Mouse (Mus musculus) testis, adult 10 weeks (tissue): ENCODE measurements around the gene Eps15l1. TPM values are rescaled to one million over a fixed set of nuclear protein-coding genes. Genes with fewer than 3 reads are reported as not detected.

ENCODE experiments used
- polyA plus RNA-seq: library from polyadenylated mRNA; stranded (reverse); fragments of 350-450 nt; fragmentation: Illumina TruSeq; extraction: RNeasy Lipid Tissue Mini Kit (QIAGEN cat#74804); gene quantifications from one replicate; pipeline ENCODE4 v1.2.3, GENCODE M21; 2014; ENCODE audit warnings: low read depth, low replicate concordance

Gene Eps15l1
- 11.7 TPM for polyA plus RNA-seq

DNA sequence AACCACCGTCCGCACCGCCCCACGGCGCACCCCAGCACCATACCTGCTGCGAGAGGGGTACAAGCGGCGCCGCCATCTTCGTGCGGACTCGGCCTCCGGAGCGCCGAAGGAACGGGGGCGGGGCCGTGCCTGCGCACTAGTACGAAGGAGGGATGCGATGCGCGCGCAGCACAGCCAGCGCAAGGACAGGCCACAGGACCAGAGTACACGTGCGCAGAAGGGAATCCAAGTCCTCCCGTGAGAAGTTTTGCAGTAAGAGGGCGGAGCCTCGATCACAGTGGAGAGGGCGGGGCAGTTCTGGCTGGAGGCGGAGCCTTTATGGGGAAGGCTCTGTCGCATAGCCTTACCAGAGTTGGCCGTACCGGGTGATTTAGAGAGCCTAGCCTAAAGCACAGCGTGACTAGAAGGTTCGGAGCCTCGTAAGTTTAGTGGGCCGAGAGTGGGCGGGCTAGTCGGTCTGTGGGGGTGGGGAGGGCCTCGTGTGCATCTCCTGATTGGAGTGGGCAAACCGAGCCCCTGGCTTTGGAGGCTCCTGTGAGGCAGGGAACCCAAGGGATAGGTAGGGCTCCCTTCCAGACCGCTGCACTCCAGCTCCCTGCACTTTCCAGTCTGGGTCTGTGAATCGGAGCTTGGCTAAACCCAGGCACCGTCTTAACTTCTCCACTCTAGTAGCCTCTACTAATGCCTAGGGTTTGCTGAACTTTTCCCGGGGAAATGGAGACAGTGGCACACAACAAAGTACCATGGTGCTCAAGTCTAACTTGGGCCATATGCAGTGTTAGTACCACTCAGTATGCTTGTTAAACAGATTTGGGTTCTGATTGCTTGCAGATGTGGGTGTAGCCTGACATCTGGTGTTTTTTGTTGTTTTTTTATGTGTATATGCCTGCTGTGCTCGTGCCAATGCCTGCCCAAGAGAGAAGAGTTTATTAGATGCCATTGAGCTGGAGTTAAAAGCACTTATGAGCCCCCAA, at the start of gene Eps15l1:
Eps15l1 (minus strand) TSS at position 99 of the 974 bp plus-strand sequence.

DNA sequence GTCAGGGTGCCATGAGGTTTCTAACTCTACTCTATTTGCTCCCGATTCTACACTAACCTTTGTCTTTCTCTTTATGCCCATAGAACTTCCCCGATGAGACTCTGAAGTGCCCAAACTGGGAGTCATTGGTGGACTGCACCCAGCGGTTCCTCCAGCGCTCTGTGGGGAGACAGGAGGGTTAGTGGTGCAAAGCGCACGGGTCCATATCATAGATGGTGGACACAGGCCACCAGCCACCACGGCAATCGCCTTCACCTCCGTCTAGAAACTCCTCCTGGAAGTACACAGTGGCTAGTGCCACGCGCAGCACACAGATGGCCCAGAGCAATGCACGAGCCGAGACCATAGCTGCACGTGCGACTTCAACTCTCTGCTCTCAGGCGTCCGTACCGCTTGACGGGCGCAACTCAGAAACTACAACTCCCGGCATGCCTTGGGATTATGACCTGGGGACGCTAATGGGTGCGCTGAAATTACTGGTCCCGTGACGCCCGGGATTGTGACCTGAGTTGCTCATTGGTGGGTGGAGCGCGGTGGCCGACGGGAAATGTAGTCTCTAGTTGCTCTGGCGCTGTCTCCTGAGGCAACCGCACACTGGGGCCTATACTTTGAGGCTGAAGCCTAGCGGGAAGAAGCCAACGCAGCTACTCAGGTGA, 22.2 kb upstream of the Eps15l1 start, which contains the start of the genes Calr3 and 1700030K09Rik:
Calr3 (minus strand) TSS at position 533 of the 656 bp plus-strand sequence.
1700030K09Rik (plus strand) TSS at position 543 of the 656 bp plus-strand sequence.

DNA sequence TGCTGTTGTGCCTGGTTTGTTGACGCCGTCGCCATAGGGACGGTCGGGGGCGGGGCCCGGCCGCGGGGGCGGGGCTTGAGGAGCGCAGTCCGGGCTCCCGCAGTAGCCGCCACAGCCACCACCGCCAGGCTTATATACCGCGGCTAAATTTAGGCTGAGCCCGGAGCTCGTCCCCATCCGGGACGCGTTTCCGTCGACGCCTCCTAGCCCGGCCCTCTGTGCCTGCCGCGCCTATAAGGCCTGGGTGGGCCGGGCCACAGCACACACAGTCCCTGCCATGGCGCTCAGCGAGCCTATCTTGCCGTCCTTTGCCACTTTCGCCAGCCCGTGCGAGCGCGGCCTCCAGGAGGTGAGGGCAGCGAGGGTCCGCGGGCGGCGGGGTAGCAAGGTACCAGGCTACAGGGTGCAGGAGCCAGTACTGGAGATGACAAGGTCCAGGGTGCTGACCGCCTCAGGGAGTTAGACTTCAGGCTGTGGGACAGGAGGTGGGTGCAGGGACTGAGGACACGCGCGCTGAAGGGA, 102.4 kb downstream of the Eps15l1 start, which contains the start of gene Klf2:
Klf2 (plus strand) TSS at position 233 of the 522 bp plus-strand sequence.

GRCm38 (mm10) chr8:72305210-72305905, 115.9 kb downstream of the Eps15l1 start, which contains the start of gene Gm10282:
Gene Gm10282, minus strand, starts transcription at chr8:72305260.

Other genes starting within 250 kb of the Eps15l1 start
- gene Hsh2d, start 231.8 kb downstream of the Eps15l1 start, polyA plus RNA-seq, result 0.29 TPM
- gene Cib3, start 208.6 kb downstream of the Eps15l1 start, polyA plus RNA-seq, result 0.31 TPM
- not detected for gene Gm11034, start 207.8 kb downstream of the Eps15l1 start, polyA plus RNA-seq
- gene Fam32a, start 201.7 kb downstream of the Eps15l1 start, polyA plus RNA-seq, result 10.3 TPM
- gene Ap1m1, start 181.4 kb downstream of the Eps15l1 start, polyA plus RNA-seq, result 90.0 TPM
- 0.81 TPM for gene Gm10282, start 116.2 kb downstream of the Eps15l1 start, polyA plus RNA-seq
- gene Klf2, start 102.4 kb downstream of the Eps15l1 start, polyA plus RNA-seq, result 5.9 TPM
- gene Calr3, start 22.4 kb upstream of the Eps15l1 start, polyA plus RNA-seq, result 92.0 TPM
- gene 1700030K09Rik, start 22.4 kb upstream of the Eps15l1 start, polyA plus RNA-seq, result 8.8 TPM
- 4.6 TPM for gene Cherp, start 53.8 kb upstream of the Eps15l1 start, polyA plus RNA-seq
- gene Slc35e1, start 71.2 kb upstream of the Eps15l1 start, polyA plus RNA-seq, result 3.0 TPM
- gene Med26, start 126.8 kb upstream of the Eps15l1 start, polyA plus RNA-seq, result 17.1 TPM
- 16.0 TPM for gene Smim7, start 149.6 kb upstream of the Eps15l1 start, polyA plus RNA-seq
- gene Tmem38a, start 150.6 kb upstream of the Eps15l1 start, polyA plus RNA-seq, result 0.28 TPM
- 0.20 TPM for gene Nwd1, start 225.3 kb upstream of the Eps15l1 start, polyA plus RNA-seq